Mouse (Mus musculus) kidney, postnatal 0 days (tissue): ENCODE results near the gene Igf2r. TPM values are rescaled to one million over a fixed set of nuclear protein-coding genes. Genes with fewer than 3 reads are reported as not detected.

Experiments
- ATAC-seq: fragments of 200-750 bp; cut with Nextera tagmentation; replicated peaks from 2 replicates; pipeline ENCODE4 v1.8.0; 2017; ENCODE audit warnings: low read depth, moderate number of reproducible peaks, moderate TSS enrichment, moderate library complexity; ENCODE audit not compliant: low FRiP score
- DNase-seq: peaks from one replicate; pipeline ENCODE4 v3.0.0-alpha.2; 2016; ENCODE audit warnings: low spot score
- H3K27ac ChIP-seq: fragments of 300-500 bp; sonication (generic); 2 replicates; pipeline ENCODE4 v1.5.1; 2014; ENCODE audit warnings: mild to moderate bottlenecking
- H3K27me3 ChIP-seq: fragments of 300-500 bp; sonication (generic); 2 replicates; pipeline ENCODE4 v1.6.1; 2014; ENCODE audit warnings: low read length, mixed read lengths; ENCODE audit not compliant: insufficient read depth
- H3K36me3 ChIP-seq: fragments of 300-500 bp; sonication (generic); 2 replicates; pipeline ENCODE4 v1.6.1; 2014; ENCODE audit warnings: low read length, mixed read lengths; ENCODE audit not compliant: insufficient read depth
- H3K4me1 ChIP-seq: fragments of 300-500 bp; sonication (generic); replicated peaks from 2 replicates; pipeline ENCODE4 v1.6.1; 2014; ENCODE audit warnings: antibody characterized with exemption, low read length, mixed read lengths; ENCODE audit not compliant: insufficient read depth
- H3K4me2 ChIP-seq: fragments of 300-500 bp; sonication (generic); 2 replicates; pipeline ENCODE4 v1.6.1; 2014; ENCODE audit warnings: mild to moderate bottlenecking, low read length, moderate library complexity, mixed read lengths
- H3K4me3 ChIP-seq: fragments of 300-500 bp; sonication (generic); replicated peaks from 2 replicates; pipeline ENCODE4 v1.5.1; 2014; ENCODE audit warnings: low read depth, low read length
- H3K9ac ChIP-seq: fragments of 300-500 bp; sonication (generic); 2 replicates; pipeline ENCODE4 v1.6.1; 2014; ENCODE audit warnings: low read depth, low read length
- H3K9me3 ChIP-seq: fragments of 300-500 bp; sonication (generic); replicated peaks from 2 replicates; pipeline ENCODE4 v1.6.1; 2016; ENCODE audit warnings: low read length, inconsistent platforms, mixed read lengths
- CTCF ChIP-seq: IDR thresholded peaks from 2 replicates; pipeline ENCODE4 v1.5.1; 2016; ENCODE audit warnings: antibody characterized with exemption, low read depth, mild to moderate bottlenecking, moderate library complexity
- WGBS: fragments of 180-500 bp; shearing (Covaris S2); extraction: QIAGEN DNeasy Blood & Tissue Kit; methylation state at CpG from one replicate; pipeline ENCODE4 v1.1.7; 2014; 5-methylcytosine and 5-hydroxymethylcytosine counted together
- polyA plus RNA-seq: library from polyadenylated mRNA; unstranded; fragments of >200 nt; fragmentation: Nextera tagmentation; extraction: Ambion mirVana; gene quantifications from 2 replicates; pipeline ENCODE4 v1.2.1, GENCODE M21; 2015

The Igf2r gene
- polyA plus RNA-seq, 1 experiment from 2014 or later = 16.1 TPM

DNA sequence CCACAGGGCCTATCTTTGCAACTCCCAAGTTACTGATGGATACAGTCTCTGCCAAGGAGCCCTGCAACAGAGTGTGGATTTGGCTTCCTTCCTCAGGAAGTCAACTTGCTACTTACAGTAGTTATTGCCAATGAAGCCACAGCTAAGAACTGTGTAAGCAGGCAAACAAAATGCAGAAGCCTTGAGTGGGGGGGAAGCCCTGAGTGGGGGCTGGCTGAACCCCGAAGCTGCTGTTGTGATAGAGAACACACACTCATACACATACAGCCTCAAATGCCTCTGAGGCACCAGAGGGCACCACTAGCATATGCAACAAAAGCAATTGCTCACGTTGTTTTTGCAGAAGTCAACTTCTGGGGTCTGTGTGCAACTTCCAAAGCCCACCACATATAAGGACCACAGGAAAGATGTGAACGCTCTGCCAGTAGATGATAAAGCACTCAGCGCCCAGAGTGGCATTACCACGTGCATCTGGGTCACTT, 55.3 kb downstream of the Igf2r start:
- no peak overlapping the region for H3K4me2 ChIP-seq
- 70% methylated on average over 5 of the region's 5 CpGs for WGBS
- H3K27me3 ChIP-seq = no peaks in the 10 kb centered on the region
- no peak for ATAC-seq
- H3K4me3 ChIP-seq = no peak overlapping the region
- no peaks in the 10 kb centered on the region for H3K9me3 ChIP-seq
- TF ChIP-seq CTCF = peak; percentile 58; the same call in 1 of the 2 replicates
- no peak overlapping the region for H3K27ac ChIP-seq
- peaks cover 43% of the 10 kb centered on the region; the same call in 1 of the 2 replicates for H3K36me3 ChIP-seq
- no peaks in the 10 kb centered on the region for H3K4me1 ChIP-seq
- DNase-seq = peak; percentile 35
- no peak overlapping the region for H3K9ac ChIP-seq

DNA sequence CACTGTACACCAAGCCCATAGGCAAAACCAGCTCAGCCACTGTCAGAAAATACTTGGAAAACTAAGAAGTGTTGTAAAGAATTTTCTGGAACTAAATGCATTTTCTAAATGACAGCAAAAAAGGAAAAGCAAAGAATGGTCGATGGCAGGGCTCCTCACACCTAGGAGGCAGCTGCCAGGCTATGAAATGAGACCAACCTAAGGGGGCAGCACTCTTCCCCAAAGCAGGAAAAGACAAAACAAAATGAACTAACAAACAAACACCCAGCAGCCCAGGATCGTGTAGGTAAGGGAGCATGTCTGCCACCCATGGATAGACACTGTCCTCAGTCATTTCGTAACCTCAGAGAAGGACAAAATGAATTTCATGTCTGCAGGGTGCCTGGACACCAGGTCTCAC, 56.5 kb downstream of the Igf2r start:
- no peak for DNase-seq
- no peak for ATAC-seq
- 72% methylated on average over 3 of the region's 3 CpGs for WGBS
- Histone ChIP-seq H3K36me3 (peaks cover 37% of the 10 kb centered on the region; the same call in 1 of the 2 replicates), H3K4me2 (no peak overlapping the region), H3K27ac (no peak overlapping the region), H3K27me3 (no peaks in the 10 kb centered on the region), H3K4me3 (no peak overlapping the region), H3K4me1 (no peaks in the 10 kb centered on the region), H3K9me3 (no peaks in the 10 kb centered on the region), H3K9ac (no peak overlapping the region)
- TF ChIP-seq CTCF = no peak; the same call in 1 of the 2 replicates

DNA sequence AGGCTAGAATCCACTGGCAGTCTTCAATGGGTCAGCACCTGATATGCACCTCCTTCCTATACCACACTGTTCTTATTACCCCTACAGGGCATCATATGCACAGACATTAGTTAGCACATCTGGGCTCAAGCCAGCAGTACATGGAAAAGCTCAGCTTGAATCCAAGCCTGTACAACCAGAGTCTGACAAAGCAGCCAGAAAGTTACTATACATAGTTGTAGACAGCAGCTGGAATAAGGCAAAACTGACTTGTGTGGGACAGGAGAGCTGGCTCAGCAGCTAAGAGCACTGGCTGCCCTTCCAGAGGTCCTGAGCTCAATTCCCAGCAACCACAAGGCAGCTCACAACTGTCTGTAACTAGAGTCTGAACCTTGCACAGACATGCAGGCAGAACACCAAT, 57.3 kb downstream of the Igf2r start:
- TF ChIP-seq CTCF = no peak
- no peak for ATAC-seq

DNA sequence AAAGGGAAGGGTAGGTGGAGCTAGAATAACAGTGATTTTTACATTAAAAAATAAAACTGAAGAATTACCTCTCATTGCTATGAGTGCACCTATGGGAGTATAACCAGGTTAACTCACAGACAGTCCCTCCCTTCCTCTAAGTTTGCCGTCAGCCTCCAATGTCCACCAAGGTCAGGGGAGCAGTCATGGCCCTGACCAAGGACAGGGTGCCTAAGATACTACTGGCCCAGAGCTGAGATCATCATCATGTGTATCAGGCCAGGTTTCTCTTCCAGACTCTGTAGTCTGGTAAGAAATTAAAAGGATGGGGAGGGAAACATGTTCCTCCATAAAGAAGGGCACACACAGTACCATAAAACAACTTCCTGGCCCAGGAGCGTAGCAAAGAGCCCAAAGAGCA, 58.5 kb downstream of the Igf2r start:
- H3K4me3 ChIP-seq = no peak overlapping the region
- 80% methylated on average over 2 of the region's 2 CpGs for WGBS
- no peak for DNase-seq
- ATAC-seq = no peak
- no peak overlapping the region for H3K9ac ChIP-seq
- H3K4me2 ChIP-seq = no peak overlapping the region
- TF ChIP-seq CTCF = no peak
- H3K9me3 ChIP-seq = no peaks in the 10 kb centered on the region
- no peaks in the 10 kb centered on the region for H3K27me3 ChIP-seq
- H3K27ac ChIP-seq = no peak overlapping the region
- no peaks in the 10 kb centered on the region for H3K4me1 ChIP-seq
- peaks cover 25% of the 10 kb centered on the region; the same call in 1 of the 2 replicates for H3K36me3 ChIP-seq

More for the DNA sequence above, 57.3 kb downstream of the Igf2r start:
- Histone ChIP-seq H3K27ac (no peak overlapping the region), H3K9me3 (no peaks in the 10 kb centered on the region), H3K36me3 (peaks cover 33% of the 10 kb centered on the region; the same call in 1 of the 2 replicates), H3K4me1 (no peaks in the 10 kb centered on the region), H3K9ac (no peak overlapping the region), H3K27me3 (no peaks in the 10 kb centered on the region), H3K4me3 (no peak overlapping the region), H3K4me2 (no peak overlapping the region)
- DNase-seq = no peak

DNA sequence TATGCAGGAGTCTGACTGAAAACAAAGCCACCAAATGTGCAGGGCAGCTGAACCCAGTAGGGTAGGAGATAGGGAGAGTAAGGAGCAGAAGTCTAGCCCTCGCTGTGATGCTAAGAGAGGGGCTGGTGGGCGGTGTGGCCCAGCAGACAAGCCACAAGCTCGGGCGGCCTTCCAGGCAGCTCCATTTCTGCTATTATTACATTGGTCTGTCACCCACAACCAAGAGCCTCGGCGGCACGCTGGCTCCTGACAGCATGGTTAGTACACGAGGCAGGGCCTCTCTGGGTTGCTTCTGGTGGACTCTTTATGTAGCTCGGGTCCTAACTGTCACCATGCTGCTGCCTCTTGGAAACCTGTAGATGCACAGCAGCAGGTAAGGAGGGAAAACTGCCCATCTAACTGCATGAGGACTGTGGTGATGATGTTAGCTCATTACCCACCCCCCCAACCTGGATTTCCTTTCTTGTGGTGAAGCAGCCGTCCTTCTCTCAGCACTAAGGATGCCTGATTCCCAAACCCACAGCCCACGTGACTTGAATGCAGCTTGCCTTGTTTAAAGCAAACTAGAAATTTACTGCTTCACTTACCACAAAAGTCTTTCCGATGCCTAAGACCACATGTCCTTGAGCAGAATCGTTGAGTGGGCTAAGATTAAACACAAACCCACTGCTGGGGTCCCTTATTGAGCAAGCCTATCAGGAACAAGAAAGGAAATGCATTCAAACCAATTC, 59.2 kb downstream of the Igf2r start:
- Histone ChIP-seq H3K27me3 (no peaks in the 10 kb centered on the region), H3K4me2 (no peak overlapping the region), H3K4me1 (no peaks in the 10 kb centered on the region), H3K27ac (no peak overlapping the region), H3K4me3 (no peak overlapping the region), H3K36me3 (peaks cover 20% of the 10 kb centered on the region; the same call in 1 of the 2 replicates), H3K9me3 (no peaks in the 10 kb centered on the region), H3K9ac (no peak overlapping the region)
- DNase-seq (no peak), ATAC-seq (no peak)
- 78% methylated on average over 13 of the region's 13 CpGs for WGBS
- no peak for TF ChIP-seq CTCF

DNA sequence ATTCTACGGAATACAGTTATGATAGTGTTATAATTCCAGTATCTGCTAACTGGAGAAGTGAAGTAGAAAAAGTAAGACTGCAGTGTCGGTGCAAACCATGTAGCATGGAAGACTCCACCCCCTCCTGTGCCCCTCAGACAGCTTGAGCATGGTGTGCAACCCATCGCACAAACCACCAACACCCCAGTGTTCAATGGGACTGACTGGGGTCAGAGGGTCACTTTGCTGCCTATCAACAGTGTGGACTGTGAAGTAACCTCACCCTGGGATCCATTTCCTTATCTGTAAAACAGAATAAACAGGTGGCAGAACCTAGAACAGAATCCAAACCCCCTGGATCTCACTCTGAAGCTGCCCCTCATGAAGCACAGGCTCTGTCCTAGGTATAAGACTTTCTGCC, 61.1 kb downstream of the Igf2r start:
- Histone ChIP-seq H3K27ac (no peak overlapping the region), H3K4me3 (no peak overlapping the region), H3K9ac (no peak overlapping the region), H3K36me3 (peaks cover 13% of the 10 kb centered on the region; the same call in 1 of the 2 replicates), H3K4me2 (no peak overlapping the region), H3K27me3 (no peaks in the 10 kb centered on the region), H3K4me1 (no peaks in the 10 kb centered on the region), H3K9me3 (no peaks in the 10 kb centered on the region)
- ATAC-seq = no peak
- TF ChIP-seq CTCF = no peak
- no peak for DNase-seq
- WGBS = 87% methylated on average over 3 of the region's 3 CpGs
